Mouse (Mus musculus) thymus, adult 2 months (tissue): ENCODE measurements around the gene Trpc4.

Experiments
- CTCF ChIP-seq: fragments of 200-500 bp; IDR thresholded peaks from 2 replicates; pipeline ENCODE4 v1.5.1; 2012; ENCODE audit warnings: mild to moderate bottlenecking, control low read depth, low read length, moderate library complexity, borderline replicate concordance; ENCODE audit not compliant: control insufficient read depth, poor library complexity, insufficient read depth; ENCODE audit errors: extremely low read depth
- POLR2A ChIP-seq: fragments of 200-500 bp; IDR thresholded peaks from 2 replicates; pipeline ENCODE4 v1.6.1; 2012; ENCODE audit warnings: mild to moderate bottlenecking, low read length, control low read depth, moderate library complexity; ENCODE audit not compliant: control insufficient read depth, poor library complexity, insufficient read depth; ENCODE audit errors: extremely low read depth

DNA sequence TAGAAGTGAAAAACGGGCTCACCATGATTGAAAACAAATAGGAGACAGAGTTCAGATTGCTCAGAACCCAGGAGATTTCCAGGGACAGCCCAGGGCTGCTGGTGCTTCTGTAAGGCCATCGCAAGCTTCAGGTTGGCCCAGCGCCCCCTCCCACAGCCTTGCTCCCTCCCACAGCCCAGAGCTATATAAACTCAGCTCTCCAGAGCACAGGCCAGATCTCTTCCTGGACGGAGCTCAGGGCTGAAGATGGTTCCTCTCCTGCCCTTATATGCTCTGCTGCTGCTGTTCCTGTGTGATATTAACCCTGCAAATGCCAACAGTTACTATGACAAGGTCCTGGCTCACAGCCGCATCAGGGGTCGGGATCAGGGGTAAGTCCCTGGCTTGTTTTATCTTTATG is 205.1 kb downstream of the Trpc4 start, which contains the start of gene Postn:
- TF ChIP-seq CTCF (no peak), POLR2A (no peak)
